Mouse (Mus musculus): ENCODE data around the gene Fam173a.

Gene Fam173a

DNA sequence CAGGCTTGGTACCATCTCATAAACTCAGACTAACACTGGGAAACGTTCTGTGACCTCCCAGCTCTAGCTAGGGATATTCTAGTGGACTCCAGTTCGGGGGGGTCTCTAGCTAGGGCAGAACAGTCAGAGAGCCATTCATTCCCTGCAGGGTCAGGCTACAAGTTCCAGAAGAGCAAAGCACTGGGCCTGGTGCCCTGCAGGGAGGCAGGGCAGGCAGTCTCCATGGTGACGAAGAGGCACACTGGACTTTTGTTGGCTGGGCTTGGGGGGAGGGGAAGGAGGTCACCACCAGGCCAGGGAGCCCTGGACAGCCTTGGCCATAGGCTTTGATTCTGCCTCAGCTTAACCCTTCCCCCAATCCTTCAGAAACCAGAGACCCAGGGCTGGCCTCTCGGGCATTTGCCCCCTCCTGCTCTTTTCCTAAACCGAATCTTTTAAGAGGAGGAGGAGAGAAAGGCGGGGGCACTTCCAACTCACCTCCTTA, 3.0 kb upstream of the Fam173a start, which contains the start of gene AC134908.4:
AC134908.4 (minus strand) TSS at position 51 of the 484 bp plus-strand sequence.
- peak; percentile 79 for DNase-seq

DNA sequence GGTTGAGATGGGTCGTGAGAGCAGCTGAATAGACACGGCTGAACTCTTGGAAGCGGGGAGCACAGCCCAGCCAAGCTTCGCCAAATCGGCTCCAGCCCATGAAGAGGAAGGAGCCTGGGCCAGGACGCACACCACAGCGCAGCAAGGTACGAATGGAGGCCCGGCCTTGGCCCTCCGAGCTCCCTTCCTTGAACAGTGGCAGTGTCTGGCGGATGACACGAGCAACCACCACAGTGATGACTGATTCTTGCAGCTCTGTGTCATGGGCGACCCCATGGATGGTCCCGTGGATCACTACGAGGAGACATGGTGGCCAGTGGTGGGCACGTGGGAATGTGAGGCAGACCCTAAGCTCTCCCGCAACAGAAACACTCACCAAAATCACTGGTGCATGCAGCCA, 2.3 kb upstream of the Fam173a start:
- no peak for DNase-seq

DNA sequence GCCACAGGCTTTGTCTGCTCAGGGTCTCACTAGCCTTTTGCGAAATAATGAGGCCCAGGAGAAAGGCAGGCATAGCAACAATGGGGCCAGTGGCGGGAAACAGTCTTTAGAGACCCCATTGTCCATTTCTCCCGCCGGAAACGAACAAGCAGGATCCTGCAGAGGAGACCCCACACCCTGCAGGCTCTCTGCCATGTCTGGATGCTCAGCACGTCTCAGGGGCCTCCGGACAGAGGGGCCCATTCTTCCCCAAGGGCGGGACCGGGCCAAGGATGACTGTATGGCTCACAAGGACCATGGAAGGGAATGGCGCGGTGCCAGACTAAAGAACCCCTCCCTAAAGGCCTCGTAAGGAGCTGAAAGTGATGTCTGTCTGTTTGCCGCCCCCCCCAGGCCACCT, 1.5 kb upstream of the Fam173a start:
- DNase-seq: no peak

DNA sequence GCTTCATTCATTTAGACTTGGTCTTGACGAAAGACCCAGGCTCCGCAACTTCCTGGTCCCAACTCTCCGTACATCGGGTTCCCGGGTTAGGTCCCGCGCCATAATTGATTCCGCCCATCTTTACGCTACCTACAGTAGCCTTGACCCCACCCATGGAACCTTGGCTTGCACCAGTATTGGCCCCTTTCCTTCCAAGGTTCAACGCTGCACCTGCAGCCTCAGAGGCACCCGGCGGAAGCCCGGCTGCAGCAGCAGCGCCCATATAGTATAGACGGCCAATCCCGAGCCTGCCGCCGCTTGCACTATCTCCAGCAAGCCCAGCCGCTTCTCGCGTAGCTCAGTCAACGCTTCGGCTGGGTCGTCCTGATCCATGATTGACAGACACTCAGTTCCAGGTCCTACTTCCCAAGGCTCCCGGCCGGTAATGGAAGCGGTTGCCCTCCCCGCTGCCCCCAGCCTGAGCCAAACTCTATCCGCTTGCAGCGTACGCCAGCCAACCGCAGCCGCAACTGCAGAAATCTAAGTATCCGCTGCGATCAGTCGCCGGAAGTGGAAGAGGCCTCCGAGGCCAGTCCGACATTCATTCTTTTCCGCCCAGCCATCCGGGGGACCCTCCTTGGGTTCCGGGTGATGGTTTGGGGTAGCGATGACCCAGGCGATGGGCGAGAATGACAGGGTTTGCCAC, 716 bp downstream of the Fam173a start:
- DNase-seq: peak; percentile 81

DNA sequence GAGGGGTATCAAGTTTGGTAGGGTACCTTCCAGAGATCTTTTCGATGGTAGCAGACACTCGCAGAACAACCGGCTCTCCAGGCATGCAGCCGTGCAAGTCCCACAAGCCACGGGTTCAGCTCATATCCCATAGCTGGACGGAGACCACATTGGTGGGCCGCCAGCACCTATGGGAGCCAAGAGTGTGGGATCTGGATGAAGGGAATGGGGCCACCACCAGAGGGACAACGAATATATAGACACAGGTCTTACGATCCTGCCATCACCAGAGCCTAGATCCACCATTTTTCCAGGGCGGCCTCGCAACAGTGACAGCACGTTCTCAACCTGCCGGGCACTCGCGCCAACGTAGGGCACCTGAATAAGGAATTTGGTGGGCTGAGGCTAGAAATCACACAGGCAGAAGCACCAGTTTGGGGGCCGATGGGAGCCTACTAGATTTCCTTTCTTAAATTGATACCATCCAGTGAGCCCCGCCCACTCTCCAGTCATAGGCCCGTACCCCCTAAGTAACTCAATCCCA, 1.3 kb downstream of the Fam173a start:
- DNase-seq: no peak

DNA sequence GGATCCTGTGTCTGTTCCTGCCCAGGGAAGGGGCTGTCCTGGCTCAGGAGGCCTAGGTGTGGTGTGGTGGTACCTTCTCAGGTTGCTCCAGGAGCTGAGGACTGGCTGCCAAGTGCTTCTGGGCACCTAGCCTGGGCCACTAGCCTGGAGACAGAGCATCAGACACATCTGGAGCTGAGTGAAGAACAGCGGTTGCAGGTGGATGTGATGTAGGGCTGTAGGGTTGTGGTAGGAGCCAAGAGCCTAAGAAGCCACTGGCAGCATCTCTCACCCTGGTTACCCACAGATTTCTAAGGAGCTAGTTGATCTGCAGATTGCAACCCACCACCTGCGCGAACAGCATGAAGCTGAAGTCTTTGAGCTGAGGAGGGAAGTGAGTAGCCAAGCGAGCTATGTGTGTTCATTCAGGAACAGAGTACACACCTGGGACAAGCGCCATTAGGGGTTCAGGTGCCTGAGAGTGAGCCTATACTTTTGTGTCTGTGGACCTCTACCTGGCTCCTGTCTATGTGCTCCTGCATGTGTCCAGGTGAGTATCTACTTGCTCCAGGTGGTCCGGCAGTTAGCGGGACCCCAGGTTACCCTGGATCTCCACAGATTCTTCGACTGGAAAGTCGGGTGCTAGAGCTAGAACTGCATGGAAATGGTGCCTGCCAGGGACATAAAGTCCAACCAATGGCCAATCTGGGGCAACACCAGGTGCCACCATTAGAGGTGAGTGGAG, 5.8 kb downstream of the Fam173a start:
- DNase-seq: no peak

DNA sequence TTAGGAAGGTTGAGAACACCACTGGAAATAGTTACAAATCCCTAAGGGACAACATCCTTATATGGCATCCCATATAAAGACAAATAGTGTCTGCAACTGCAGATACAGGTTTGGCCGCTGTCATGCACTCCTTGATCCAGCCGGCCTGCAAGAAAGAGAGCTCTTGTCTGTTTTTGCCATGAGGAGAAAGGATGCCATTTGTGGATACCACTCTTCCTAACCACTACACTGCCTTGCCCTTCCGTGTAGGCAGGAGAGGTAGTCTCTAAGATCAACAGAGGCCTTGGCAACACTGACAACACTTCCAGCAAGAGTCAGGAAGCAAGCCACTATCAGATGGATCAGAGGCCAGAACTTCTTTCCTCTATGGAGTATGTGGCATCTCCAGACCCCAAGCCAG, 6.4 kb downstream of the Fam173a start, which contains the start of gene Ccdc78:
Ccdc78 (plus strand) TSS at position 301 of the 400 bp plus-strand sequence.
- DNase-seq: no peak

DNA sequence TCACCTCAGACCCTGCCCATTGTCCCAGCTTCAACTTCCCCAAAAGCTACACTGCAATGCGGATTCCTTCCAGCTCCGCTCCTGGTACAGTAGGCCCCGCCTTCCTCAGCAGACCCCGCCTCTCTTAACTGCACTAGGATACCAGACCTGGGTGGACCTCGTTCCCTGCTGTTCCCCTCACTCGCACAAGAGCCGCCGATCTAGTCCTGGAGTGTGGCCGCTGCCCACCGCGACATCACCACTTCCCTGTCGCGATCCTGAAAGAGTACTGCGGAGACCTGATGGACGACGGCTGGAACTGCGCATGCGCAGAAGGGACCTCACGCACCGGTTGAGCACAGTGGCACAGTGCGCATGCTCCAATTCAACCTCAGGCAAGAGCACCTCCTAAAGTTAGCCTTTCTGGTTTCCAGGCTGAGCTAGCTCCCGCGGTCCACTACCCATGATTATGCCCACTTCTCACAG, 7.4 kb downstream of the Fam173a start, which contains the start of gene Haghl:
Haghl (minus strand) TSS at position 393 of the 465 bp plus-strand sequence.
- DNase-seq: peak; percentile 98

DNA sequence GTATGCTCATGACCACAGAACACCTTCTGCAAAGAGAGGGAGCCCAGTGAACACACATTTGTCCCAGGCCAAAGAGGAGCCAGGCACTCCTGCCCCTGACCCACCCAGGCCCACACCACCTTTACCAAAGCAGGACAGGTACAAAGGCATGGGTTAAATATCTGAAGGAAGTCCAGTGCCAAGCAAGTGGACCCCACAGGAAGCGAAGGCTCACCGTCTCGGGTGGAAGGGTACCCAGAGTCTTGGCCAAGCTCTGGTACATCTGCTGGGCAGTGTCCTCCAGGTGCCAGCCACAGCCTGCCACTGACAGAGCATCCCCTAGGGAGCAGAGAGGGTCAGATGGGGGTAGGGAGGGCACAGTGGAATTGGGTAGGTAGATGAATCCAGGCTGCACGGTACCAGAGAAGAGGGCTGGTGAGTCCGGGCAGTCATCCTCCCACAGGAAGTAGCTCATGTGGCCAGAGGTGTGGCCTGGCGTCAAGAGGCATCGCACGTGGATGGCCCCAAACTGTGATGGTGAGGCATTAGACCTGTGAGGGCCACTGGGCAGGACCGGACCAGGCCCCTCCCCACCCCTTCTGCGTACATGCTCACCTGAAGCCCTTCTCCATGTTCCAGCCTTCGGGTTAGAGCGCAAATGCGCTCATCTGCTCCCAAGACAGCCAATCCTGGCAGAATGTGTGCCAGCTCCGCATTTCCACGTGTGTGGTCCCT, 8.7 kb downstream of the Fam173a start:
- DNase-seq: no peak

DNA sequence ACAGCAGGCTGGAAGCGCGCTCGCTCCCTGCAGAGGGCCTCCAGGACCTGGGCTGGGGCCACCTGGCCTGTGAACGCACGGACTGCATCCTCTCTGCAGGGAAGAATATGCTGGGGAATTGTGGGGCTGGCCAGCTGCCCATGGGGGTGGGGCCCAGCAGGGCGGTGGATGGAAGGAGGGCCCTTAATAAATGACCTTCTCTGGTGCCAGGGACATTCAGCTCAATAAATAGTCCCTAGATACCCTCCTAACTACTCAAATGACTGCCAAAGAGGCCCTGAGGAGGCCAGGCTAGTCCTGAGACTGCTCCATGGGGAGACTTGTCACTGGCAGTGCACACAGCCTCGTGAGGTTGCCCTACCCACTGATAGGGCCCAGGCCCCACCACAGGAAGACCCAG, 9.6 kb downstream of the Fam173a start:
- peak; percentile 51 for DNase-seq

DNA sequence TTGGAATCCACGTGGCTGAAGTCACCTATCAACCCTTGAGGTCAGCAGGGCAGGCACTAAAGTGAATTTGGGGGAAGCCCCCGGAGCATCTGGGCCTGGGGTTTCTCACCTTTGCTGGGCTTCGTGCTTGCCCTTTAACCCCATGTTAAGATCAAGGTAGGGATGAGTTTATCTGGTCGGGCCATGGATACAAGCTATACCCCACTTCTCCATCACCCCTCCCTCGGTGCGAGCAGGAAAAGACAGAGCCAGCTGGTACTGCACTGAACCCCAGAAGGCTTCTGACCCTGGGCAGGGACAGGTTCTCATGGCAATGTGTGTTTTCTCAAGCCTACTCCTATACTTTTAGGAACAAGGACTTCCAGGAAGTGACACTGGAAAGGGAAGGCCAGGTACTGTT, 11.4 kb downstream of the Fam173a start:
- no peak for DNase-seq

DNA sequence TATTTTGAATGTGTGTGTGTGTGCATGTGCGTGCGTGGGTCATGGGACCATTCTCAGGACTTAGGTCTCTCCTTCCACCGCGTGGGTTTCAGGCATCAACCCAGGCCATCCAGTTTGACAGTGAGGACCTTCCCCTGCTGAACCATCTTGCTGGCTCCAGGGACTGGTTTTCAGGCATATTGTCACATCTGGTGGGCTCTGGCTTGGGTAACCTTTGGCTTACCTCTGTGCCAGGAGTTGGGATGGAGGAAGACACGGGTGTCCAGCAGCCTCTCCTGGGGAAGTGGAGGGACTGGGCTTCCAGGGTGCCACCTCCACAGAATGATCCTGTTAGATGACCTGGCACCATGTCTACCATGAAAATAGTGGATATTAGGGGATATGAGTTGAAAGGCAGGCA, 14.8 kb downstream of the Fam173a start:
- DNase-seq: no peak

DNA sequence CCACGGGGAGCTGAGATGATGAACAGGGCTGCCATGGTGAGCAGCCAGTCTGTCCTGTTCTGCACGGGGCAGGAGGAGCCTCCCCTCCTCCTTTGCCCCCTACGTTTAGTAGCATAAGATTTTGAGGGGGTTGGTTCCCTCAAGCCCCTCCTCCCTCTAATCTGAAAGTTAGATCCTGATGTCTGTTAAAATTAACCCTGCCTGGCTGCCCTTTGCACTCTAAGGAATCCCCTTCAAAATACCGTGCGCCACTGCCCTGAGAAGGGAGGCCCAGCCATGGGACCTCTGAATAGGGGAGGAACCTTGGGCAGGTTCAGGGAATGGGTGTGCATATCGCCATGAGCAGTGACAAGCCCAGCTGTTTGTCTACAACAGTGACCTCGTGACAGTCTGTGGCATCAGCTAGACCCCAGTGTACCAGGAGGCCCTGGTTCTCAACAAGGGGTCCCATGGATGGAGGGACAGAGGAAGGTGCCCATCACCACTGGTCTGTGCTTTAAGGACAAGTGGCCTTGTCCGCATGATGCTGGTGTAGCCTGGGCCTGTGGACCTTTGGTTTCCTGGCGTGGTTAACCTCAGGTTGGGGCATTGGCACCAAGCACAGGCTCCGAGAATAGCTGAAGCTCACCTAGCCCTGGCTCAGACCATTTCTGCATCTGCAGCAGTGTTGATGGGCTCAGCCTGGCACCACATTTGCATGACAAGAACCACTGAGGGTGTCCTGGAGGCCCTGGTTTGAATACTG, 17.2 kb downstream of the Fam173a start:
- peak; percentile 70 for DNase-seq

DNA sequence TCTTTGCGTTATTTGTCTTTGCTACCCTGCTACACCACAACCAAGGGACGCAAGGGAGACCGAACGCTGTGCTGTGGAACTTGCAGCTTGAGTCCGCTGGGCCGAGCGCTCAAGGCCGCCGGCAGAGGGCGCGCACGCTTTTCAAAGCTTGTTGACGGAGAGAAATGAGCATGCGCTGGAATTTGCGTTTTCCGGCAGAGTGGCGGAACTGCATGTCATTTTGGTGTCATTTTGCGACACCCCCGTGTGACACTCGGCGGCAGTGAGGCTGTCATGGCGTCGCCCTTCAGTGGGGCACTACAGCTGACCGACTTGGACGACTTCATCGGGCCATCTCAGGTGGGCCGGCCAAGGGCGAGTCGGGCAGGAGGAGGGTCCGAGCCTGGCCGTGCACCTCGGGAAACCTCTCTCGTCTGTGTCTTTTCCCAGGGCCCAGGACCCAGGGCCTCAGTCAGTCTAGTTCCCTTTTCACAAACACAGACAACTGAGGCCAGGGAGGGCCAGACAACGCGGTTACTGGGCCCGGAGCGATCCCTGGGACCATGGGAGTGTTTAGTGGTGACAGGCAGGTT, 19.1 kb downstream of the Fam173a start, which contains the start of gene Narfl:
Narfl (plus strand) TSS at position 228 of the 572 bp plus-strand sequence.
- peak; percentile 98 for DNase-seq

DNA sequence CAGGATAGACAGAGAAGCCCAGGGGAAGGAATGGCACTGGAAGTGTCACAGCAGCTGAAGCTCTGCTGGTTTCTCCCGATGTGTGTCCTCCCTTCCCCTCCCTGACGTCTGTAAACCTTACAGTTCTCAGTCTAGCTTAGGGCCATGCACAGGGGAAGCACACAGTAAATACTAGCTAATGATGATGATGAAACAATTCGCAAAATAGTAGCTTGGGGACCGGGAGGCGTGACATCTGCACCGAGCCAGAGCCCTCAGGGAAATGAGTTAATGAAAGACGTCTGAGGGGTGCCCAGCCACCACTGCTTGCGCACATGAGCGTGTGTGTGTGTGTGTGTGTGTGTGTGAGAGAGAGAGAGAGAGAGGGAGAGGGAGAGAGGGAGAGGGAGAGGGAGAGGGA, 23.4 kb downstream of the Fam173a start:
- DNase-seq: no peak

DNA sequence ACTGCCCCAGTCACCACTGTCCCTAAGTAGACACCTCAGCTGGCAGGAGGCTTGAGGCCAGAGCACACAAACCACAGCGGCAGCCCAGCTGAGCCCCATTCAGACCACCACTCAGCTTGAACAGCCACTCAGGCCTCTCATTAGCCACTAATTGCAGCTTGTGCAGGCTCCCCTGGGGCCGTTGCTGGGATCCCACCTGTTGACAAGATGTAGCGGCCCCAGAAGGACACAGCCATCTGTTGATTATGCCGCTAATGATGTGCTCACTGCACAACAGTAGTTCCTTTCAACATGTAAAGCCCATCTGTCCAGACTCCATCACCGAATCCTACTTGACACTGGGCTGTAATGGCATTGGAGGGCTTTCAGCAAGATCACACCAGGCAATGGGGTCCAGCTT, 26.8 kb downstream of the Fam173a start:
- DNase-seq: no peak

DNA sequence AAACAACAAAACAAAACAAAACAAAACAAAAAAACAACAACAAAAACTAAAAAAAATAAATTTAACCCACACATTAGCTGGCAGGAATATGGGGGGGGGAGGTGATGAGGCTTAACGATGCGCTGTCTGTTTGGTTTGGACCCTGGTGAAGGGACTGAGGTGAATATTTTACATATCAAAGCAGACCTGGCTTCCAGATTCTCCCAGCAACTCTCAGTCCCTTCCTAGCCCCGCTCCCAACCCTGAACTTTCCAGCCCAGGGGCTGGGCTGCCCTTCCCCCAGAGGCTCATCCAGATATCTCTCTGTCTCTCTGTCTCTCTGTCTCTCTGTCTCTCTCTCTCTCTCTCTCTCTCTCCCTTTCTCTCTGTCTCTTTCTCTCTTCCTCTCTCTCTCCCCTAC, 30.1 kb downstream of the Fam173a start:
- no peak for DNase-seq

DNA sequence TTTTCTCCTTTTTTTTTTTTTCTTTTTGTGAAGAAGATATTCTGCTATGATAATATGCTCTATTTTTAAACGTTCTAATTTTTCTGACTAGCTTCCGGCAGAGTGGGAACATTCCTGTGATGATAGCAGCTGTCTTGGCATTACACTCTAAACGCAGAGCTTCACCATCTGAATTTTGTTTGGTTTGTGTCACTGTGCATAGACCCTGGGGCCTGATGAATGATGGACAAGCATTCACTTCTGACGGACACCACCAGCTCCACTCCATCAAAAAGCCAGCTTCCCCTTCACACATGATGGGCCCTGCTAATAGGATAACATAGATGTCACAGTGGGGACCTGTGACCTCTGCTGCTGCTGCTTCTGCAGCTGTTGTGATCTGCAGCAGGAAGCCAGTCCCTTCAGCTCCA, 31.1 kb downstream of the Fam173a start:
- DNase-seq: no peak

DNA sequence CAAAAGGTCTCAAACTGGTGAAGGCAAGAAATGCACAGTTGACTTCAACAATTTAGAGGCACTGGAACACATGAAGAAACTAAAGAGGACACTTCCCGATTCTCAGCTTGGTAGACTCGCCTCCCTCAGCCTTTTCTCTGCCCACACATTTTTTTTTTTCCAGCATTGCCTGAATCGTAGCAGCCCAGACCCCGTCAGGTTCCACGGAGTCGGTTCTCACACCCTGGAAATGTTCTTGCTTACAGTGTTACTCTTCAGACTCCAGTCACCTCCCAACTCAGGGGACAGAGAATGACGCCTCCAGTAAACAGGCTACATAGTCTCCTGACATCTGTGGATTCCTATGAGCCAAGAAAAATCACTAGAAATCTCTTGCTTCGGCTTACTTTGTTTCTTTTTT, 32.6 kb downstream of the Fam173a start:
- DNase-seq: no peak

DNA sequence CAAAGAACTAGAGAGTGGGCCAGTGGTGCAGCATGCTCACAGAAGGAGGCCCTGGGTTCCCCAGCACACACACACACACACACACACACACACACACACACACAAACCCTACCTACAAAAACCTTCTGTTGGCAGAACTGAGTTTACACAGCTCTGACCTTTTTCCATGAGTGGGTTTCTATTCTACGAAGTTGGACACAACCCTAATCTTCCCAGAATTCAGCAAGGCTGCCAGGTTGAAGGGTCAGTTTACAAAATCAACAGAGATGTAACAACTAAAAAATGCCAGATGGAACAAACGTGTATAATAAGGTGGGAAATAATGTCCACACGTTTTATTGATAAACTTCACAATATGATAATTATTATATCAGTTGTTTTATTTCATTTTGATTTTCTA, 35.0 kb downstream of the Fam173a start:
- DNase-seq: no peak

DNA sequence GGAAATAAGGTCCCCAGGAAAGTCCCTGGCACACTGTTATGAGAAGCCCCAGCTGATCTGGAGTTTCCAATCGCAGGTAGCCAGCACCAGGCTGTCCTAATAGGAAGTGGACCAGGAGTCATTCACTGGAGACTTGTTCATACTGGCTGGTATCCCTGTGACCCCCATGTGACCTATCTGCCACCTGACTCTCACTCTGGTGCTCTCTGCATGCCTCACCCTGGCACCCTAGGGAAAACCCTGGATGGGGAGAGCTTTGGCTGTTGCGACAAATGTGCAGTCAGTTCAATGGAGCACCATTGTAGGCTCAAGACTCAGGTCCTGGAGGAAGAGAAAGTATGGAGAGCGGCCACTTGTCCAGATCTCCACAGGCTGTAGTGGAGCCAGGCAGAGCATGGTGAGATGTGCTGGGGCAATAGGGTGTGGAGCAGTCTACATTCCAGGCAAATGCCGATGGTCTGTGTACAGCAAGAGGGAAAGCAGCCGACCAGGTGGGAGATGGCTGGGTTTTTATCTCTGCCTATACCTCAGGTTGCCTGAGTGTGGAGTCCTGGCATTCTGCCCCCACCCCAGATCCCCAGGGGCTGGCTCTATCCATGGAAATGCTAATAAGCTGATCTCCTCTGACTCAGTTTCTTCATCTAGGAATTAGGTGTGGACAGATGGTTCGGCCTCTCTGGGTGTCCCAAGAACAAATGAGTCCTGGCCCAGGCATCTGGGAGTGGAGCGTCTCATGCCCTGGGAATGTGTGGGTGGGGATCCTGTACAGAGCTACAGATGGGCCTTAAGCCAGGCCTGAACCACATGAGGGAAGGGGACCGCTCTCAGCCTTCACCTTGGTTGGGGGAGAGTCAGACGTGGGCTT, 36.1 kb downstream of the Fam173a start:
- DNase-seq: no peak

All from kidney, adult 9 months (tissue).